Mouse (Mus musculus): ENCODE data around the gene Tmcc1.

DNA sequence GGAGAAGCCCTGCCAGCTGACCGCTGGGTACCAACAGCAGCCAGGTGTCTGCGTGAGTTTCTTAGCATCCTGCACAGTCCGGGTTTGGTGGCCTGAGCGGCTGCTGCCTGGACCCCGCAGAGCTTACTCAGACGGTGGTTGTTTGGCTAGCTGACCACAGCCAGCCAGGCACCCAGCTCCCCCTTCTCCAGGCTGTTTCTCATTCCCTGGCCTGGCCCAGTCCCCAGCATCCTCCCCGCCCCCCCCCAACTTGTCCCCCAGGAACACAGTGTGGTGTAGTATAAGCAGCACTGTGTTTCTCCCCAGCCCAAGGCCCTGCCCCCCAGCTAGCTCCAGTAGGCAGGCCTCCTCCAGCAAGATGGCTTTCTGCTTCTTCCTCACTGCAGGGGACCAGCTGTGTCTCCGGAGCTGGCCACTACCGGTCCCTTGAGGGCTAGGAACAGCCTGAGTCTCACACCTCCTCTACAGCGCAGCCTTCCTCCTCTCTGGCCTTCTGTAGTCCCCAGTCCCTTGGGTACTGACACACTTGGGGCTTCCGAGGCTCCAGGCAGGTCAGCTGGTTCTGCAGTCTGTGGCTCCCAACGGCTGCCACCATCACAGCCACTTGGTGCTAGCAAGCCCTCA, 206.7 kb downstream of the Tmcc1 start:
- TF ChIP-seq CTCF (IDR thresholded peaks at IDR 0.05; ENCODE audit: extremely low read depth, insufficient read depth, low read length) = no peak
- no peak for TF ChIP-seq POLR2A (IDR thresholded peaks at IDR 0.05; ENCODE audit: extremely low read depth, insufficient read depth, low read length)
